Comparison of ENCODE assay signal across 8 mouse cellular contexts in genomic region chr10:93083198-93083962, GRCm38 (mm10). TPM values are rescaled to one million over a fixed set of nuclear protein-coding genes. Genes with fewer than 3 reads are reported as not detected.
DNase-seq lines count a peak whose midpoint lies in the region; ATAC-seq and TF ChIP-seq lines count a peak whose summit lies in the region.

No protein-coding gene starts in this region.

- peaks cover 8% of the 10 kb centered on the region for H3K4me1 ChIP-seq in heart, embryonic 15.5 days (replicated peaks)
- no peaks in the 10 kb centered on the region; the same call in 1 of the 2 replicates for H3K4me1 ChIP-seq in heart, adult 2 months (ENCODE audit: control insufficient read depth, insufficient read depth, low read length)
- no peaks in the 10 kb centered on the region for H3K4me1 ChIP-seq in ES-Bruce4 (ENCODE audit: control insufficient read depth, insufficient read depth, low read length)
- no peaks in the 10 kb centered on the region for H3K4me1 ChIP-seq in intestine, embryonic 15.5 days (replicated peaks)
- H3K4me1 ChIP-seq in midbrain, postnatal 0 days (ENCODE audit: insufficient read depth, low read length), result no peaks in the 10 kb centered on the region

- TF ChIP-seq EP300 in heart, adult 2 months (IDR thresholded peaks at IDR 0.05; ENCODE audit: insufficient read depth, low read depth, low read length), result no peak
- TF ChIP-seq EP300 in ES-Bruce4 (IDR thresholded peaks at IDR 0.05; ENCODE audit: insufficient read depth, low read depth, low read length), result no peak

- TF ChIP-seq CTCF in heart, adult 2 months (IDR thresholded peaks at IDR 0.05), result no peak
- TF ChIP-seq CTCF in ES-Bruce4 (IDR thresholded peaks at IDR 0.05; ENCODE audit: low read depth, low read length), result no peak
- TF ChIP-seq CTCF in midbrain, postnatal 0 days (IDR thresholded peaks at IDR 0.05), result peak; percentile 32; the same call in 1 of the 2 replicates

- DNase-seq in heart, adult 2 months, result no peak
- DNase-seq in embryo, embryonic 9.5 days (ENCODE audit: extremely low spot score), result peak; percentile 20
- DNase-seq in midbrain, postnatal 0 days (ENCODE audit: low spot score), result peak; percentile 66
- DNase-seq in urinary bladder, adult 18-20 months (ENCODE audit: low spot score in 2 of 2), result no peak
- no peak for DNase-seq in frontal cortex, postnatal 10 days (ENCODE audit: low spot score in 2 of 2)

- TF ChIP-seq POLR2A in heart, adult 2 months (IDR thresholded peaks at IDR 0.05; ENCODE audit: insufficient read depth, low read depth, low read length), result no peak
- TF ChIP-seq POLR2A in ES-Bruce4 (IDR thresholded peaks at IDR 0.05; ENCODE audit: insufficient read depth, low read length), result no peak

- no peaks in the 10 kb centered on the region for H3K27me3 ChIP-seq in heart, embryonic 15.5 days
- no peaks in the 10 kb centered on the region for H3K27me3 ChIP-seq in heart, adult 2 months (ENCODE audit: control insufficient read depth, insufficient read depth, low read length)
- no peaks in the 10 kb centered on the region for H3K27me3 ChIP-seq in ES-Bruce4 (ENCODE audit: control insufficient read depth, insufficient read depth, low read length, poor library complexity, severe bottlenecking)
- H3K27me3 ChIP-seq in intestine, embryonic 15.5 days (replicated peaks), result no peaks in the 10 kb centered on the region; the same call in 1 of the 2 replicates
- H3K27me3 ChIP-seq in midbrain, postnatal 0 days (ENCODE audit: insufficient read depth, low read length), result no peaks in the 10 kb centered on the region

- H3K27ac ChIP-seq in heart, embryonic 15.5 days, result no peak overlapping the region
- no peak overlapping the region for H3K27ac ChIP-seq in heart, adult 2 months
- H3K27ac ChIP-seq in ES-Bruce4 (ENCODE audit: insufficient read depth, low read length), result no peak overlapping the region
- no peak overlapping the region for H3K27ac ChIP-seq in intestine, embryonic 15.5 days
- no peak overlapping the region for H3K27ac ChIP-seq in midbrain, postnatal 0 days (ENCODE audit: low read depth, low read length)

- no peaks in the 10 kb centered on the region for H3K79me2 ChIP-seq in heart, adult 2 months (replicated peaks; ENCODE audit: control insufficient read depth, insufficient read depth, low read length)

- no peak overlapping the region for H3K9ac ChIP-seq in heart, embryonic 15.5 days
- H3K9ac ChIP-seq in heart, adult 2 months (ENCODE audit: low read depth, low read length), result no peak overlapping the region
- H3K9ac ChIP-seq in ES-Bruce4 (ENCODE audit: low read depth, poor library complexity, severe bottlenecking), result peak overlapping the region; percentile 15; the same call in 1 of the 2 replicates
- H3K9ac ChIP-seq in intestine, embryonic 15.5 days, result no peak overlapping the region
- H3K9ac ChIP-seq in midbrain, postnatal 0 days (replicated peaks; ENCODE audit: low read length, poor library complexity, severe bottlenecking), result no peak overlapping the region

- ATAC-seq in heart, embryonic 15.5 days (replicated peaks; ENCODE audit: insufficient number of reproducible peaks, insufficient read depth, low FRiP score, low read depth), result no peak
- ATAC-seq in intestine, embryonic 15.5 days, result no peak
- ATAC-seq in midbrain, postnatal 0 days (ENCODE audit: low FRiP score), result no peak

- intact Hi-C loops in heart, adult 2 months (cut with DNase I), result loop anchor here (10.0 kb wide), 1 partner anchor 61 kb away; no protein-coding TSS in a partner anchor

- H3K4me3 ChIP-seq in heart, embryonic 15.5 days, result peak overlapping the region; percentile 28
- no peak overlapping the region for H3K4me3 ChIP-seq in heart, adult 2 months
- H3K4me3 ChIP-seq in ES-Bruce4 (ENCODE audit: low read depth, low read length), result no peak overlapping the region
- H3K4me3 ChIP-seq in intestine, embryonic 15.5 days (replicated peaks), result peak overlapping the region; percentile 10; the same call in 1 of the 2 replicates
- peak overlapping the region; percentile 2; the same call in 1 of the 2 replicates for H3K4me3 ChIP-seq in midbrain, postnatal 0 days (ENCODE audit: low read depth, low read length)

- H3K9me3 ChIP-seq in heart, embryonic 15.5 days (replicated peaks), result no peaks in the 10 kb centered on the region
- H3K9me3 ChIP-seq in ES-Bruce4 (replicated peaks; ENCODE audit: control insufficient read depth, insufficient read depth, low read length, poor library complexity, severe bottlenecking), result no peaks in the 10 kb centered on the region
- no peaks in the 10 kb centered on the region for H3K9me3 ChIP-seq in intestine, embryonic 15.5 days
- no peaks in the 10 kb centered on the region for H3K9me3 ChIP-seq in midbrain, postnatal 0 days (ENCODE audit: low read length)

- H3K36me3 ChIP-seq in heart, embryonic 15.5 days, result no peaks in the 10 kb centered on the region
- H3K36me3 ChIP-seq in heart, adult 2 months (ENCODE audit: control insufficient read depth, insufficient read depth, low read length), result no peaks in the 10 kb centered on the region
- no peaks in the 10 kb centered on the region for H3K36me3 ChIP-seq in ES-Bruce4 (ENCODE audit: control insufficient read depth, insufficient read depth, low read length, poor library complexity, severe bottlenecking)
- H3K36me3 ChIP-seq in intestine, embryonic 15.5 days, result no peaks in the 10 kb centered on the region
- no peaks in the 10 kb centered on the region for H3K36me3 ChIP-seq in midbrain, postnatal 0 days (ENCODE audit: insufficient read depth, low read length)

- whole genome bisulfite sequencing in heart, embryonic 15.5 days, result 15% methylated on average over 17 of the region's 17 CpGs
- 22% methylated on average over 17 of the region's 17 CpGs for WGBS in heart, adult 2 months
- 13% methylated on average over 17 of the region's 17 CpGs for WGBS in intestine, embryonic 15.5 days
- WGBS in midbrain, postnatal 0 days, result 5% methylated on average over 17 of the region's 17 CpGs

- peak overlapping the region; percentile 55 for H3K4me2 ChIP-seq in heart, embryonic 15.5 days
- H3K4me2 ChIP-seq in intestine, embryonic 15.5 days (replicated peaks), result peak overlapping the region; percentile 42
- H3K4me2 ChIP-seq in midbrain, postnatal 0 days (ENCODE audit: low read depth, low read length, poor library complexity, severe bottlenecking), result peak overlapping the region; percentile 34

RNA-seq across cellular contexts. Expression of gene Cfap54, which starts 2.0 kb away (rescaled TPM):
- 0.19 and 0.52 TPM in 2 replicates for polyA plus RNA-seq in heart, embryonic 15.5 days (2015; fragmentation: Nextera tagmentation; extraction: Ambion mirVana)
- under 1 TPM; 0.26 to 0.82 TPM for total RNA-seq in heart, adult 2 months (2021)
- polyA plus RNA-seq in heart, adult 2 months (2012; rRNA removed), result 0.18 and 0.47 TPM in 2 replicates
- 0.20 TPM in 1 of 2 replicates, not detected in the other for polyA plus RNA-seq in ES-Bruce4 (2011; ENCODE audit: insufficient read depth, insufficient read length, low read depth, missing spikeins)
- polyA plus RNA-seq in intestine, embryonic 15.5 days (2015; fragmentation: Nextera tagmentation; extraction: Ambion mirVana), result 0.16 TPM in 2 replicates
- 4.7 and 4.9 TPM in 2 replicates for total RNA-seq in midbrain, postnatal 0 days (2014; rRNA removed)
- polyA plus RNA-seq in midbrain, postnatal 0 days (2015; fragmentation: Nextera tagmentation; extraction: Ambion mirVana), result 3.2 and 4.2 TPM in 2 replicates

Comparison
In these comparisons a context has a peak if more than half of its experiments do, and no peak if none do; other contexts are left out.
1. H3K4me3 ChIP-seq: peak in heart, embryonic 15.5 days (single experiment), intestine, embryonic 15.5 days (single experiment) and midbrain, postnatal 0 days (single experiment); none in heart, adult 2 months (single experiment) and ES-Bruce4 (single experiment).
2. DNase-seq: peak in embryo, embryonic 9.5 days (single experiment) and midbrain, postnatal 0 days (single experiment); none in heart, adult 2 months (0 of 2), urinary bladder, adult 18-20 months (0 of 2) and frontal cortex, postnatal 10 days (0 of 2).
3. Peak in every context shown above with its lines, with median percentiles within 50 percentile points of each other: H3K4me2 ChIP-seq.